Mouse (Mus musculus): Measurements from ENCODE around the gene Ucn3. TPM values are rescaled to one million over a fixed set of nuclear protein-coding genes. Genes with fewer than 3 reads are reported as not detected.
A peak's percentile ranks its signal among the peaks of the same experiment; 100 is the strongest.

Ucn3 gene
- polyA plus RNA-seq, 2 experiments, result not detected

- Histone ChIP-seq H3K27ac (peak within 1 kb of the TSS; percentile 43), H3K4me3 (ENCODE audit: insufficient read depth in 1 of 2, low read depth in 2 of 2, low read length in 2 of 2) (peak within 1 kb of the TSS; percentile 83 to 86), H3K9me3 (ENCODE audit: control insufficient read depth, low read length) (no peaks in the 10 kb centered on the region), H3K4me2 (ENCODE audit: low read depth) (peak within 1 kb of the TSS; percentile 90), H3K4me1 (replicated peaks; ENCODE audit: control insufficient read depth in 2 of 2, insufficient read depth in 2 of 2, low read length in 1 of 2) (peaks cover 8 to 9% of the 10 kb centered on the region in 2 experiments), H3K27me3 (ENCODE audit: control insufficient read depth, insufficient read depth, low read length) (no peaks in the 10 kb centered on the region), H3K36me3 (replicated peaks; ENCODE audit: control insufficient read depth, insufficient read depth, low read depth) (peaks cover under 1% of the 10 kb centered on the region), H3K9ac (replicated peaks) (peak within 1 kb of the TSS; percentile 92)
- ATAC-seq (ENCODE audit: insufficient read depth) (peak; percentile 95), DNase-seq (ENCODE audit: low read depth in 3 of 3, low spot score in 3 of 3) (peak; percentile 78 to 86 (median 80))
- under 1% methylated on average over 52 of the region's 52 CpGs for WGBS (ENCODE audit: insufficient replicate concordance)
- TF ChIP-seq EP300 (IDR thresholded peaks at IDR 0.05; ENCODE audit: low read depth) (no peak), CTCF (IDR thresholded peaks at IDR 0.05; ENCODE audit: low read depth) (no peak)
Observed at GRCm38 (mm10) chr13:3917571-3918311, 27.4 kb downstream of the Ucn3 start, which contains the start of the genes Net1 and Tubal3. Gene Net1 (minus strand): TSS chr13:3918220. Gene Tubal3 (plus strand): TSS chr13:3918274.

- ATAC-seq (ENCODE audit: insufficient read depth) (no peak), DNase-seq (ENCODE audit: low read depth in 3 of 3, low spot score in 3 of 3) (no peak)
- Histone ChIP-seq H3K4me2 (ENCODE audit: low read depth) (no peak overlapping the region), H3K27ac (no peak overlapping the region), H3K36me3 (replicated peaks; ENCODE audit: control insufficient read depth, insufficient read depth, low read depth) (peaks cover 3% of the 10 kb centered on the region), H3K27me3 (ENCODE audit: control insufficient read depth, insufficient read depth, low read length) (no peaks in the 10 kb centered on the region), H3K4me1 (replicated peaks; ENCODE audit: control insufficient read depth in 2 of 2, insufficient read depth in 2 of 2, low read length in 1 of 2) (peaks cover 8% of the 10 kb centered on the region in 2 experiments), H3K4me3 (ENCODE audit: insufficient read depth in 1 of 2, low read depth in 2 of 2, low read length in 2 of 2) (no peak overlapping the region), H3K9ac (replicated peaks) (no peak overlapping the region), H3K9me3 (ENCODE audit: control insufficient read depth, low read length) (no peaks in the 10 kb centered on the region)
- WGBS (ENCODE audit: insufficient replicate concordance), result 38% methylated on average over 4 of the region's 4 CpGs
- TF ChIP-seq EP300 (IDR thresholded peaks at IDR 0.05; ENCODE audit: low read depth), result no peak
- no peak for TF ChIP-seq CTCF (IDR thresholded peaks at IDR 0.05; ENCODE audit: low read depth)
Observed at GRCm38 (mm10) chr13:3913504-3913903, 31.6 kb downstream of the Ucn3 start.

- H3K4me2 ChIP-seq (ENCODE audit: low read depth), result no peak overlapping the region
- no peak overlapping the region for H3K4me3 ChIP-seq (ENCODE audit: insufficient read depth in 1 of 2, low read depth in 2 of 2, low read length in 2 of 2)
- H3K4me1 ChIP-seq (replicated peaks; ENCODE audit: control insufficient read depth in 2 of 2, insufficient read depth in 2 of 2, low read length in 1 of 2), result 0 out of 4 replicates have a peak, but pooled peaks cover 0 to 3% of the 10 kb centered on the region in 2 experiments
- no peak overlapping the region for H3K9ac ChIP-seq (replicated peaks)
- no peaks in the 10 kb centered on the region for H3K9me3 ChIP-seq (ENCODE audit: control insufficient read depth, low read length)
- H3K27ac ChIP-seq, result no peak overlapping the region
- H3K27me3 ChIP-seq (ENCODE audit: control insufficient read depth, insufficient read depth, low read length), result no peaks in the 10 kb centered on the region
- WGBS (ENCODE audit: insufficient replicate concordance), result 84% methylated on average over 5 of the region's 5 CpGs
- no peak for TF ChIP-seq CTCF (IDR thresholded peaks at IDR 0.05; ENCODE audit: low read depth)
- TF ChIP-seq EP300 (IDR thresholded peaks at IDR 0.05; ENCODE audit: low read depth), result no peak
- DNase-seq (ENCODE audit: low read depth in 3 of 3, low spot score in 3 of 3) (no peak), ATAC-seq (ENCODE audit: insufficient read depth) (no peak)
- peaks cover 3% of the 10 kb centered on the region for H3K36me3 ChIP-seq (replicated peaks; ENCODE audit: control insufficient read depth, insufficient read depth, low read depth)
Observed at GRCm38 (mm10) chr13:3910356-3910755, 34.8 kb downstream of the Ucn3 start.

GRCm38 (mm10) chr13:3908262-3908661, 36.9 kb downstream of the Ucn3 start:
- TF ChIP-seq EP300 (IDR thresholded peaks at IDR 0.05; ENCODE audit: low read depth) (no peak), CTCF (IDR thresholded peaks at IDR 0.05; ENCODE audit: low read depth) (no peak)
- 0 out of 4 replicates have a peak, but pooled peaks cover 0 to 3% of the 10 kb centered on the region in 2 experiments for H3K4me1 ChIP-seq (replicated peaks; ENCODE audit: control insufficient read depth in 2 of 2, insufficient read depth in 2 of 2, low read length in 1 of 2)
- H3K36me3 ChIP-seq (replicated peaks; ENCODE audit: control insufficient read depth, insufficient read depth, low read depth), result peaks cover 3% of the 10 kb centered on the region; the same call in 1 of the 2 replicates
- no peak overlapping the region for H3K9ac ChIP-seq (replicated peaks)
- no peak overlapping the region for H3K4me3 ChIP-seq (ENCODE audit: insufficient read depth in 1 of 2, low read depth in 2 of 2, low read length in 2 of 2)
- H3K9me3 ChIP-seq (ENCODE audit: control insufficient read depth, low read length), result no peaks in the 10 kb centered on the region
- no peak overlapping the region for H3K27ac ChIP-seq
- DNase-seq (ENCODE audit: low read depth in 3 of 3, low spot score in 3 of 3) (no peak), ATAC-seq (ENCODE audit: insufficient read depth) (no peak)
- 55% methylated on average over 4 of the region's 4 CpGs for WGBS (ENCODE audit: insufficient replicate concordance)
- H3K4me2 ChIP-seq (ENCODE audit: low read depth), result no peak overlapping the region
- no peaks in the 10 kb centered on the region for H3K27me3 ChIP-seq (ENCODE audit: control insufficient read depth, insufficient read depth, low read length)

- 0 out of 4 replicates have a peak, but pooled peaks cover 0 to 3% of the 10 kb centered on the region in 2 experiments for H3K4me1 ChIP-seq (replicated peaks; ENCODE audit: control insufficient read depth in 2 of 2, insufficient read depth in 2 of 2, low read length in 1 of 2)
- DNase-seq (ENCODE audit: low read depth in 3 of 3, low spot score in 3 of 3), result no peak
- WGBS (ENCODE audit: insufficient replicate concordance), result 54% methylated on average over 6 of the region's 6 CpGs
- no peaks in the 10 kb centered on the region; the same call in 1 of the 2 replicates for H3K36me3 ChIP-seq (replicated peaks; ENCODE audit: control insufficient read depth, insufficient read depth, low read depth)
- no peak for TF ChIP-seq CTCF (IDR thresholded peaks at IDR 0.05; ENCODE audit: low read depth)
- no peak for TF ChIP-seq EP300 (IDR thresholded peaks at IDR 0.05; ENCODE audit: low read depth)
- no peak overlapping the region for H3K4me2 ChIP-seq (ENCODE audit: low read depth)
- no peaks in the 10 kb centered on the region for H3K27me3 ChIP-seq (ENCODE audit: control insufficient read depth, insufficient read depth, low read length)
- H3K9me3 ChIP-seq (ENCODE audit: control insufficient read depth, low read length), result no peaks in the 10 kb centered on the region
- H3K4me3 ChIP-seq (ENCODE audit: insufficient read depth in 1 of 2, low read depth in 2 of 2, low read length in 2 of 2), result no peak overlapping the region
- H3K27ac ChIP-seq, result no peak overlapping the region
- no peak overlapping the region for H3K9ac ChIP-seq (replicated peaks)
- ATAC-seq (ENCODE audit: insufficient read depth), result no peak
Observed at GRCm38 (mm10) chr13:3907151-3907696, 37.9 kb downstream of the Ucn3 start.
